Mouse (Mus musculus): ENCODE data around the gene Aox4. TPM values are rescaled to one million over a fixed set of nuclear protein-coding genes. Genes with fewer than 3 reads are reported as not detected.

Aox4 gene
- polyA plus RNA-seq, 1 experiment = not detected

DNA sequence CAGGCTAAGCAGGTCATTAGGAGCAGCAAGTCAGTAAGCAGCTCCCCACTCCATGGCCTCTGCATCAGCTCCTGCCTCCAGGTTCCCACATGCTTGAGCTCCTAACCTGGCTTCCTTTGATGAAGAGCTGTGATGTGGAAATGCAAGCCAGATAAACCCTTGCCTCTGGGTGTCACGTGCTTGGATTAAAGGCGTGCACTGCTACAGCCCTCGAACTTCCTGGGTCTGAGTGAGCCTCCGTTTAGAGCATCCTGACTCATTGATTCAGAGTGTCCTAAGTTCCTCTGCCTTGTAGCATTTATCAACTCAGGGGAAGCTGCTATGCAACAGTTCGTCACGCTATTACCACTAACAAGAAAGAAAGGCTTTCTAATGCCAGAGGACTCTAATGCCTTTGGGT, 105.3 kb downstream of the Aox4 start:
- H3K27me3 ChIP-seq (ENCODE audit: control insufficient read depth, insufficient read depth, insufficient read length) = no peaks in the 10 kb centered on the region
- H3K79me2 ChIP-seq (ENCODE audit: control insufficient read depth, insufficient read depth) = no peaks in the 10 kb centered on the region
- no peak overlapping the region for H3K4me3 ChIP-seq
- TF ChIP-seq USF1 (IDR thresholded peaks at IDR 0.05; ENCODE audit: low read depth) (no peak), POLR2A (IDR thresholded peaks at IDR 0.05; ENCODE audit: insufficient read length, low read depth) (no peak), SRF (IDR thresholded peaks at IDR 0.05; ENCODE audit: control insufficient read depth, insufficient read length, low read depth) (no peak), TCF12 (IDR thresholded peaks at IDR 0.05; ENCODE audit: insufficient read depth, poor library complexity, severe bottlenecking) (no peak), E2F4 (IDR thresholded peaks at IDR 0.05; ENCODE audit: insufficient read depth) (no peak), MAX (IDR thresholded peaks at IDR 0.05; ENCODE audit: low read depth) (no peak), MYOG (IDR thresholded peaks at IDR 0.05; ENCODE audit: control insufficient read depth in 1 of 3, insufficient read depth in 1 of 3, insufficient read length in 2 of 3, low read depth in 2 of 3) (no peak), REST (IDR thresholded peaks at IDR 0.05; ENCODE audit: insufficient read depth, insufficient read length) (no peak)
- no peak overlapping the region for H3ac ChIP-seq (ENCODE audit: control insufficient read depth, insufficient read length)
- H3K4me2 ChIP-seq (ENCODE audit: low read depth) = no peak overlapping the region
- no peaks in the 10 kb centered on the region for H3K36me3 ChIP-seq (ENCODE audit: control insufficient read depth, insufficient read depth)

Other genes with a start within 250 kb of the Aox4 start
- gene Sgo2a, start 214.4 kb upstream of the Aox4 start, polyA plus RNA-seq (2012; fragmentation: generic; extraction: Trizol) = 1.6 TPM
- gene Kctd18, start 191.4 kb upstream of the Aox4 start, polyA plus RNA-seq (2012; fragmentation: generic; extraction: Trizol) = 4.5 TPM
- 2.4 TPM for gene Aox1, start 180.5 kb upstream of the Aox4 start, polyA plus RNA-seq (2012; fragmentation: generic; extraction: Trizol)
- gene Aox3, start 97.3 kb upstream of the Aox4 start, polyA plus RNA-seq (2012; fragmentation: generic; extraction: Trizol) = not detected
- gene Aox2, start 67.9 kb downstream of the Aox4 start, polyA plus RNA-seq (2012; fragmentation: generic; extraction: Trizol) = not detected
- gene Bzw1, start 182.5 kb downstream of the Aox4 start, polyA plus RNA-seq (2012; fragmentation: generic; extraction: Trizol) = 34.7 TPM
- 19.4 TPM for gene Clk1, start 213.7 kb downstream of the Aox4 start, polyA plus RNA-seq (2012; fragmentation: generic; extraction: Trizol)
- gene Nif3l1, start 234.8 kb downstream of the Aox4 start, polyA plus RNA-seq (2012; fragmentation: generic; extraction: Trizol) = 30.0 TPM
- 45.8 TPM for gene Ppil3, start 235.1 kb downstream of the Aox4 start, polyA plus RNA-seq (2012; fragmentation: generic; extraction: Trizol)